Mouse (Mus musculus): ENCODE data around the gene Folr1.

The Folr1 gene

DNA sequence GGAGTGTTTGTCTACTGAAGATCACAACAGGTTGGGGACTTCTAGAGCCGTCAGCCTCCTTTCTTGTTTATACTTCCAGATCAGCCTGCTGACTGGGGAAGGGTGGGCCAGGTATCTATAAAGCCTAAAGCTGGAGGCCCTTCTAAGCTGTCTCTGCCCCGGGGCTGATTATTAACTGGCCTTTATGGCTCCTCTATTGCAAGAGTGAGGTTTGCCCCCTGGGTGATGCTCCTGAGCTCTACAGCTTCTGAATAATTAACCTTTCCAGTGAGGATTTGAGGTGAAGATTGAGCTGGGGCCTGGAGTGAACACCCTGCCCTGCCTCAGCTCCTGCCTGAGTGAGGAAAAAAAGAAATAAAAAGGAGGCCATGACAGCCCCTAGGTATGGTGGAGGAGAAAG lies at the start of gene Folr1:
Gene Folr1, minus strand, starts transcription at position 160 of the 400 bp plus-strand sequence.
- no peak for DNase-seq

DNA sequence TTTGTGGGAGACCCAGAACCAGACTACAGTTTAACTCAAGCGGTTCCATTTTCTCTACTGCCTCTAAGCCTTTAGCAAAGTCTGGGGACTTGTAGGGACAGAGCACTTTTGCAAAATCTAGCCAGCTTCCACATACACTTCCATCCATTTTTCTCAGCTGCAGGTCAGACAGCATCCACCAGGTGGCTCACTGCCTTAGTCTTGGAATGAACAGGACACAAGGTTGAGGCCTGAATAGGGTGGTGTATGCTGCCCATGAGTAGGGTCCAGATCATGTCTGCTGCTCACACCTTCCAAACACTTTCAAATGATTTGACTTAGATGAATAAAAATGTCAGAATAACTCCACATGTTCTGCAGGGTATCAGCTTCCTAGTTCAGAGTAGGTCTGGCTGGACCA lies 47.5 kb upstream of the Folr1 start:
- peak; percentile 63 for DNase-seq

DNA sequence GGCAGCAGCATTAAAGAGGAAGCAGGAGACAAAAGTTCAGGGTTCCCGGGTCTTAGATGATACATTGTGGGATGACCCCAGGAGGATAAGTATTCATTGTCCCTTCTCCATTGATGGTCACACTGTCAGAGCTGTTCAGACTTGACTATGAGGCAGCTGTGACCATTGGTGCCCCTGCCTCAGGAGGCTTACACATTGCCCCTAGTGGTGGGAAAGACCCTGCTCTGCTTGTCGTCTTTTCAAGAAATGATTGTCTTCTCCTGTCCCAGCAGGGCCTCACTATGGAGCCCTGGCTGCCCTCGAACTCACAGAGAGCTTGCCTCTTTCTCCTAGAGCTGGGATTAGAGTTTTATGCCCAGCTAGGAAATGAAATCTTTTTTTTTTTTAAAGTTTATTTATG lies 41.4 kb upstream of the Folr1 start:
- no peak for DNase-seq

DNA sequence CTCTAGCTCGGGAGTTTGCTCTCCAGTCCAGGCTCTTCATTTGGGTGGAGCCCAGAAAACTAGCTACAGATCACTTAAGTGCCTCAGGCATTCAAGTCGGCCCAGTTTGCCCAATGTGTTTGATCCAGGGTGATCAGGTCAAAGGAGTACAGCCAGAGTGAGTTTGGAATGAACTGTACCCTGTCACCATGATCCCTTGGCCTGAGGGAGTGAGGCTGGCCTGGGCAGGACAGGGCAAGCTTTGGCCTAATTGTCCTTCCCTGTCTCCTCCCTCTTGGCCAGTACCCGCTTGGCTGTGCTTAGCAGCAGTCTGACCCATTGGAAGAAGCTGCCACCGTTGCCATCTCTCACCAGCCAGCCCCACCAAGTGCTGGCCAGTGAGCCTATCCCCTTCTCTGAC lies 39.5 kb upstream of the Folr1 start:
- DNase-seq = no peak

DNA sequence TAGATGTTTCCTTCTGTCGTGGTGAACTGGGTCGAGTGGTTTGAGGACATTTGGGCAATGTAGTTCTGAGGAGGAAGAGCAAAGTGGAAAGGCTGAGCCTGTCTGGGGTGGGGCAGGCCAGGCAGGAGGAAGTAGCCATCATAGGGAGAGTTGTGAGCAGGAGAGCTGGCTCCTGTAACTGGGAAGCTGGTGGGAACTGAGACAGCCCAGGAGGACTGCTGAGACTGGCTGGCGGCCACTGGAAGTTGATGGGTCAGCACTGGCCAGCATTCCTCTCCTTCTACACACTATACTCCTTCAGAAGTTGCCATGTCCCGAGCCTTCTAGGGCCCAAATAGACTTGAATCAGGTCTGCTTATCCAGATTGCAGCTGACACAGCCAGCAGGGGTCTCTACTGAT lies 37.8 kb upstream of the Folr1 start:
- DNase-seq = no peak

DNA sequence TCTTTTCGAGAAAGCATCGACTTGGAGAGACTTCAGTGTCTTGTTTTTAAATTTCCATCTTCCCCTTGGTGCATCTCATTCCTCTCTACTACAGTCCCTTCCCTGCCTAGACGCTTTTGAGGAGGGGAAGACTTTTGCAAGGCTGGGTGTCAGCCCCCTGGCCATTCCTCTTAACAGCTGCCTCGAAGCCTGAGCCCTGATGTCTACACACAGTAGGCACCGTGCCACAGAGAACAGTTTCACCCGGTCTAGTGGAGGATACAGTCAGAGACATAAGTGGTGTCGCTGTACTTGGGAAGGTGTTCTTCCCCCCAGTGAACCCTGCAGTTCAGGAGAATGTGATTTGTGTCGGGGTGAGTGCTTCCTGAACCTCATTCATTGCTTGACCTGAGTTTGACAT lies 36.1 kb upstream of the Folr1 start:
- no peak for DNase-seq

DNA sequence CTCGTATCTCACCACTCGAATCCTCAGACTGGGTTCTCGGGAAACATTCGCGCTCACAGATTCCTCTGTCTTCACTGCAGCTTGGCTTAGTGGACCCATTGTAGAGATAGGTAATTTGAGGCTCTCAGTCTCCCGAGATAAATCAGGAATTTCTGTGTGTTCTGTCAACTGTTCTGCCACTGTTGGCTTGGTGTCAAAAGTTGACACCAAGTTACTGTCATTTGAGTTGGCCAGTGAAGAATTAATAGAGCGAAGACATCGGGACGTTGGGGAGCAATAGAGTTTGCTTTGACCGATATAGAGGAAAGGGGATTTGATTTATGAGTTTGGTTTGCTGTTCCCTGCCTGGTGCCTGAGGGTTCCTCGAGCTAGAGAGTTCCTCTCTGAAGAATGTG lies 35.7 kb upstream of the Folr1 start, which contains the start of gene Tomt:
Gene Tomt, minus strand, starts transcription at position 73 of the 395 bp plus-strand sequence.
- no peak for DNase-seq

DNA sequence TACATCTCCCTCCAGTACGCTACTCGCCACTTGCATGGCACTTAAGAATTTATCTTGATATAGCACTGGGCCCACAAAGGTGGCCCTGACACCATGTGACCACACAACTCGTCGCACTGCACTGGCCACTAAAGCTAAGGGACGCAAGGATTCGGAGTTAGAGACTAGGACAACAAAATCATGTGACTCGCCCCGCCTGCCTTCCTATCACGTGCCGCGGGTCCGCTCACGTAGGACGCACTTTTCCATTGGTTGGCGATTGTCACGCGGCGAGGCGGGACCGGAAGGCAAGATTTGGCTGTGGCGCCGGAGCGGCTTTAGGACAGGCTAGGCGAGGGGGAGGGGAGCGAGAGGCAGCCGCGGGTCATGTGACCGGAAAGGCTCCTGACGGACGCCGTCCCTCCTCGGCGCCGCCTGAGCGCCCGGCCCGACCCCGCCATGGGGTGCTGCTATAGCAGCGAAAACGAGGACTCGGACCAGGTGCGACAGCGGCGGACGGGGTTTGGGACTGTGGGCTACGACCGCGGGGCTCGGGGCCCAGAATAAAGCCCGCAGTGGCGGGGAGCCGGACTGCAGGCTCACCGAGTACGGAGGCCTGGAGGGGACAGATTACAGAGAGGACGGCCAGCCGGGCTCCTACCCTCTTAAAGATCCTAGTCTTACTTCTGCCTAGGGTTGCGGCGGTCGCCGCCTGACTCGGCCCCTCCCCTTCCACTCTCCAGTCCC lies 35.1 kb upstream of the Folr1 start, which contains the start of gene Lamtor1:
Gene Lamtor1, plus strand, starts transcription at position 344 of the 726 bp plus-strand sequence.
- DNase-seq = peak; percentile 99

DNA sequence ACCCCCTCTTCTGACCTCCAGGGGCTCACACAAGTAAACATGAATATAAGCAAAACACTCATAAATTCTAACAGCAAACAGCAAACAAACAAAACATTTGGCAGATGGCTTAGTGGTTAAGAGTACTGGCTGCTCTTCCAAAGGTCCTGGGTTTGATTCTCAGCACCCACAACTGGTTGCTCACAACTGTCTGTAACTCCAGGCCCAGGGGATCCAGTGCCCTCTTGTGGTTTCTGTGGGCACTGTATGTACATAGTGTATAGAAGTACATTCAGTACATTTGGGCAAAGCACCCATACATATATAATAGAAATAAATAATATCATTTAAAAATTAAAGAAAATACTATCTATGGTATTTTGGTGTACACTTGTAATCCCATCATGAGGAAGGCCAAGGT lies 32.3 kb upstream of the Folr1 start:
- DNase-seq = no peak

DNA sequence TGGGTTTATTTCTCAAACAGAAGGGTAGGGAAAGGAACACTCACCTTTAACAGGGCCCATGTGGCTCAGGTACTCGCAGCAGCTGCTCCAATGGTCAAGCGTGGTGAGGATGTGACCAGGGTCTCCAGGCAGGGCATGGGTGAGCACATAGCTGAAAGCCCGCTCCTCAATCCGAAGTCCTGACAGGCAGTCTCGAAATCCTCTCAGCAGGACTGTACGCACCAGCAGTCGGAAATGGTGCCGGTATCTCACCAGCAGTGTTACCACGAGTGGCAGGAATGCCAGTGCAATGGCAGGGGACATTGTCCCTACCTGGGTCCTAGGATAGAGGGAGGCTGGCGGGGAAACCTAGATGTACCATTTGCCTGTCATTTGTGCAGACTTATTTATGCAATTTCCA lies 31.4 kb upstream of the Folr1 start:
- DNase-seq = no peak

DNA sequence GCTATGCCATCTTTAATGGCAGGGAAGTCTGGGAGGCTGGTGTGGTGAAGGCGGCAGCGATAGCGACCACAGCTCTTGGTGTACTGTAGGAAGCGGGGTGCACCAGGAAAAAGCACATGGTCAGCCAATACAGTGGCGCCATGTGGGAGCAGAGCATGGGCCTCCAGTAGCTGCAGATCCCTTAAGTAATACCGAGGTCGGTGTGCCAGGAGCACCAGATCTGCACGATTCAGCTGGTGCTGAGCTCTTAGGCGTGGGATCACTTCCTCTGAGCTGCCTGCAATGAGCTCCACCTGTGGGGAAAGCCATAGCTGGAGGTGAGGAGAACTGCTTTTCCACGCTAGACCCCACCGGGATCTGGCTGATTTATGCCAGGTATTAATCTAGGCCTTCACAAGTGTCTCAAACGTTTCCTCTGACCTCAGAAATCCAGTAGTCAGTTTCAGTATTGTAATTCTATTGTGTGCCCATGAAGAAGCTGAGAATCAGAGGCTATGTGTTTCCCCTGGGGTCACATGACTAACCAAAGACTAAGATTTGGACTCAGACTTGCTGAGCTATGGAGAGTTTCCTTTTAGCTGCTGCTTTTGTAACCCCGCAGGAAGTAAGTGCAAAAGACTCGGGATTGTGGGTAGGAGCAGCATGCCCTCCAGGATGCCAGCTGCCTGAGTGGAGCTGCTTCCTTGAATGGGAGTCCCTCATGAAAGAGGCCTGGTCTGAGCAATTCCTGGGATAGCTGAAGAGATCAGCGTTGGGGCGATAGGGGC lies 29.9 kb upstream of the Folr1 start:
- no peak for DNase-seq

DNA sequence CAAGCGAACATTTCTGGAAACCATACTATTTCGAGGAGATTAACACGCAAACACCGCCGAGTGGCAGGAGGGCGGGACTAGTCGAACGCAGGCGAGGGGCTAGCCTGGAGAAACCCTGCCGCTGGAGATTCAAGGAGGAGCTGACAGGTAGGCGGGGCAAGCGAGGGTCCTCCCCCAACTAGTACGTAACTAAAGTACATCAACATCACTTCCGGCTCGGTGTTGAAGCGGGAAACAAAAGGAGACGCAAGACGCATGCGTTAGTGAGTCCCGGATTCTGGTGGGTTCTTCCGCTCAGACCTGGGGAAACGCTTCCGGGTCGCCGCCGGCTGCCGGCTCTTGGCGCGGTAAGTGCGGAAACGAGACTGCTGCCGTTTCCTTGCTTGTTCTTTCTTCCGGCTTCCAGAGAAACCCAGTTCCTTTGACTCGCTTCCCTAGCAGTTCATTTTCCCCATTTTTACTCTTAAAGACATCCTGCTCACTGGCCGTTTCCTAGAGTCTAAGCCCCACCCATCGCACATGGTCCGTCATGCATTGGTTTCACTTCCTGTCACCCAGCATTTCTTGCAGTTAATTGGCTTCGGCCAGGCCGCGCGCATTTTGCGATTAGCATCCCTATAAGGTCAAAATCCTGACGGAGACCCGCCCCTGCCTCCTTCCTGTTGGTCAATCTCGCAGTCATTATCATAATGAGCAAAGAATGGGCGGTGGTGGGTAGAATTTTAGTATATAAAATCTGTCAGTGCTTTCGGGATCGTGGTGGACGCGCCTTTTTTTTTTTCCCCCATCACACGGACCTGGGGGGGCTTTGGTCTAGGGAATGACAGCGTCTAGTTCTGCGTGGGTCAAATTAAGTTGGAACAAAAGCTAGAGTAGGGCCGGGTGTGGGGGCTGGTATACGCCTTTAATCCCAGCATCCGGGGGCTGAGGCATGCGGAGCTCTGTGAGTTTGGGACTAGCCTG lies 25.8 kb upstream of the Folr1 start:
- peak; percentile 95 for DNase-seq

DNA sequence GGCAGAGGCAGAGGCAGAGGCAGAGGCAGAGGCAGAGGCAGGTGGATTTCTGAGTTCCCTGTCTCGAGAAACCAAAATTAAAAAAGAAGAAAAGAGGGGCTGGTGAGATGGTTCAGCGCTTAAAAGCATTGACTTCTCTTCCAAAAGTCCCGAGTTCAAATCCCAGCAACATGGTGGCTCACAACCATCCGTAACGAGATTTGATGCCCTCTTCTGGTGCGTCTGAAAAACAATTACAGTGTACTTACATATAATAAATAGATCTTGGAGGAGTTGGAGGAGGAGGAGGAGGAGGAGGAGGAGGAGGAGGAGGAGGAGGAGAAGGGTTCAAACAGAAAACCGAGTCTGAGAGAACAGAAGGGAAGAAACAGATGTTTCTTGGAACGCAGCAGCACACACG lies 25.1 kb upstream of the Folr1 start:
- DNase-seq = no peak

DNA sequence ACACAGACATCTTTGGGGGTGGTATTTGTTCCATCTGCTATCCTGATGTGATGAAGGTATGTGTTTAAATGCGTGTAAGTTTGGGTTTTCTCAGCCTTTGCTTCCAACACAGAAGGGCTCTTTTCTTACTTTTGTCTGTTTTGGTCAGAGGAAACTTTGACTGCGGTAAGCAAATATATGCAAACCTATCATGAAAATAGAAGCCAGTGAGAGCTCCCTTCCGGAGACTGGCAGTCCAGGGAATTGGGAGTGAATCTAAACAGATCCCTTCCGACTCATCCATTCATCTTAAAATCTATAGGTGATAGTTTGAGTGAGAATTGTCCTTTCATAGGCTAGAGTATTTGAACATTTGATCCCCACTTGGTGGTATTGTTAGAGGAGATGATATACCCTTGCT lies 17.9 kb upstream of the Folr1 start:
- DNase-seq = no peak

DNA sequence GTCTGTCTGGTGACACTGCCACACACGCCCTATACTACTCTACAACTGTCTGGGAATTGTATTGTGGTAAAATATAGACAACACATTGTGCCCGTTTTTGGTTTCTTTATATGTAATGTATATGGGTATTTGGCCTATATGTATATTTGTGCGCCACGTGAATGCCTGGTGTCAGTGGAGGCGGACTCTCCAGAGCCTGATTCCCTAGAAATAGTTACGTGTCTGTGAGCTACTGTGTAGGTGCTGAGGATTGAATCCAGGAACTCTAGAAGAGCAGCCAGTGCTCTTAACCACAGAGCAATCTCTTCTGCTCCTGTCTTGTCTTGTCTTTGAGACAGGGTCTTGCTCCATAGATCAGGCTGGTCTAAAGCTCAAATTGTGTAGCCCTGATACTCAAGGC lies 15.7 kb upstream of the Folr1 start:
- no peak for DNase-seq

DNA sequence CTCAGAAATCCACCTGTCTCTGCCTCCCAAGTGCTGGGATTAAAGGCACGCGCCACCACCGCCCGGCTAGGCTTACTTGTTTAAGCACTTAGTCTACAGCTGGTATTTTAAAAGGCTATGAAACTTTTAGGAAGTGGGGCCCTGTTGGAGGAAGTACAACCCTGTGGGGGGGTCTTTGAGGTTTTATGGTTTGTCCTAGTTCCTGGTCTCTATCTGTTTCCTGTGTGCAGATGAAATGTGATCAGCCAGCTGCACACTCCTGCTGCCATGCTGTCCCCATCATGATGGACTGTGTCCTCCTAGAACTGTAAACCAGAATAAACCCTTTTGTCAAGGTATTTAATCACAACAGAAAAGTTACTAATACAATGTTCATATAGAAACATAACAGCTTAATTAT lies 13.6 kb upstream of the Folr1 start:
- DNase-seq = no peak

DNA sequence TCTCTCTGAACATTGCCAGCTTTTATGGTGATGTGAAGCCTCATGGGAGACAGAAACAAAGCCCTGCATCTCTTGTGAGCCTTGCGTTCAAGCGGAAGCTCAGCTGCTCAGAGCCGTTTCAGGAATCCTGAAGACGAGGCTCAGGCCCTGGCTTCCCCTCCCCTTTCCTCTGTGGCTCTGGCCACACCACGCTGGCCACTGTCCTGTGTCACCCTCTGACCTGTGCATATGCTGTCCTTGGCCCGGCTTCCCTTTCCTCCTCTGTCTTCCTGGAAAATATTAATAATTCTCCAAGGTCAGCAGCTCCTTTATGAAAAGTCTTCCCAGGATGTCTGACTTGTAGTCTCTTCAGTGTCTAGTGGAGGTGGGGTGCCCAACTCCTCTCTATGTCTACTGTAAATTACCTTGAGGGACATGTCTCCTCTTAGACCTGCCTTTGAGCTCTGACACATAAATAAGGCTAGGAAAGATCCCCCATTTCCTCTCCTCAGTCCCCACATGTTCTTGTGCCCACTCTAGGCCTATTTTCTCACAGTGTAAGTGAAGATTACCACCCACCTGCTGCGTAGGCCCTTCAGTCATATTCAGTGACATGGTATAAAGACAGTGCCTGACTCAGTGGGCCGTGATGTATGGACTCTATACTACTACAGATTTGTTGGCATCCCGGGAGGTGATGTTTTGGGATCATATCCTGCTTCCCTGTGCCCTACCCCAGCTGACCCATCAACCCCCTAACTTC lies 12.0 kb upstream of the Folr1 start:
- no peak for DNase-seq

DNA sequence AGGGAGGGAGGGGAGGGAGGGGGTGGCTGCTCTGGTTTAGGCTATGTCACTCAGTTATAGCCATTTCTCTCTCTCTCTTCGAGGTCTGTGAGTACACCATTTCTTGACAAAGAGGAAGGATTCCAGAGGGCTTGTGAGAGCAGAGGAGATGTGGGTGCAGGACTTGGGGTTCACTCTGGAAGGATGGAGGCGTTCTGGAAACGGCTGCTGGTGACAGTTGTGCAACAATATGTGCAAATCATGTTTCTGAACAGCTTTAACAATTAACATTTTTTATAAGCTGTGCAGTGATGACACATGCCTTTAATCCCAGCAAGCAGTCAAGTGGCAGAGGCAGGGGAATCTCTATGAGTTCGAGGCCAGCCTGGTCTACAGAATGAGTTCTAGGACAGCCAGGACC lies 10.3 kb upstream of the Folr1 start:
- DNase-seq = no peak

DNA sequence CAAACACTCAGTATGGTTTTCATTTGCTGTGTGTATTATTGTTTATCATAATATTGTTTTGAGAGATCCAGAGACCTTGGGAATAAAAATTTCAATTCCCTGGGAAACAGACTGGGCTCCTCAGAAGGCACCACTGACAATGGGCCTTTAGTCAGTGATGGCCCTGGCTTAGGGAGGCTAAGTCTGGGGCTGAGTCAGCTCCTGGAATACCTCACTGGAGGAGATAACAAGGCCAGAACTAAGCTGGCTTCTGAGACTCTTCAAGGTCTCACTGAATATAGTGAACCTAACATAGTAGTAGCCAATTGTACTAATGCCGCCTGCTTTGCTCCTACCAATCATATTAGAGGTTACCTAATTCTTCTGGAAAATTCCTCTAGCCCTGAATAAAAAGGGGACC lies 5.4 kb upstream of the Folr1 start:
- no peak for DNase-seq

DNA sequence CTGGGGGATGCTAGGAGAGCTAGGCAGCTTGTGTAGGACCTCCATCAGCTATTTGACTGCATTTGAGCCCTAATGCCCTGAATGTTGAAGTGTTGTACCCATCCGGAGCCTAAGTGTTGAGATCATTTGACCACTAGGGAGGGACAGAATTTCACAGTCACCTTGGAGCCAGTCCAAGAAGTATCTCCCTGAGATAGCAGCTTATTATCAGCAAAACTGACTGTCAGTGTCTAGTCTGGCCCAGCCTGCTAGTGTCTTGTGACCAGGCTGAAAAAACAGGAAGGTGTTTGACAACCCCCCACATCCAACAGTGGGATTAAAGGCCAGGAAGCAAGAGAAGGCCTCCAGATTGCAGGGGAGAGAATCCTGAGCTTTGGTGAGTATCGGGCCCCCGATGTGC lies 708 bp upstream of the Folr1 start:
- no peak for DNase-seq

DNA sequence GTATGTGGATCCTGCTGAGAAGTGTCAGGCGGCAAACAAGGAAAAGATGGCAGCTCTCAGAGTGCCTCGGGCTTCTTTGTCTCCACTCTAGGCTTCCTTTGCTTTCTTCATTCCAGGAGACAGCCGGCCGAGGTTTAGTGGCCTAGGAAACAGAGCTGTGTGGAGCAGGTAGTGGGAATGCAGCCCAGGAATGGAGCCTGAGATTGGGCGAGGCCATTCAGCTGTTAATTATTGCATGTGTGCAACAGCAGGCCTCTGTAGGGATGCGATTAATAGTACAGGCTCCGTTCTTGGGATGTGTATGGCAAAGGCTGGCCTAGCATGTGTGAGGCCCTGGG lies 1.5 kb downstream of the Folr1 start:
- DNase-seq = no peak

DNA sequence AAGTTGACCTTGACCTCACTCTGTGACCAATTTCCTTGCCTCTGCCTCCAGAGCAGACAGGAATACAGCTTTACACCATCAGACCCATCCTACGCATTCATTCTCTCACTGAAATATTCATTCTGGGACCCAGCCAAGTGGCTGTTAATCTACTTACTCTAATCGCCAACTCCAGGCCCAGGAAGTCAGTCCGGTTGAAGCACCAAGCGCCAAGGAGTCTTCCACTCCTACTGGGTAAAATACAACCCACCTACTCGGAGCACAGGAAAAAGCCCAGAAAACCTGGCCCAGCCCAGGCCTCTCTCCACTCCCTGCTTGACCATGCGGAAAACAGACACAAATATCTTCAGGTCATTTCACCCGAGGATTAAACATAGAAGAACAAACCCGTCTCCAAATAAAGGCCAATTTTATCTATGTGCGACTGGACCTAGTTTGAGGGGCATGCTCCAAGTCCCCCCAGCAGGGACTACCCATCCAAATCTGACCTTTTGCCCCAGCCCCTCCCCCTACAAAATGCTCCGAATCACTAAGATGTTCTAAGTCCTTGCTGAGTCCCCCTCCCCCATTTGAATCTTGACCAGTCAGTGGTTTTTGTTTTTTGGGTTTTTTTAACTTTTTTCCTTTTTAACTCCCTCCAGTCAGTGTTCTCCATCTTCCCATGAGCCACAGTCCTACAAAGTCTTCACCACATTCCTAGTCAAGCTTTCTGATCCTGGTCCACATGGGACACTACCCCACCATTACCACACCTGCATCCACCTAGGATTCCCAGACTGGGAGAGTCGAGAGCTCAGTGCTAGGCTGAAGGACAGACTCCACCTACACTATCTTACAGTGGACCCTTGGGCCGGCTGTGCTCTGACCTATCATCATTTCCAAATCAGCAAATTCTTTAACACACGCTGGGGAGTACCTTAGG lies 2.1 kb downstream of the Folr1 start:
- no peak for DNase-seq
